Mouse (Mus musculus): ENCODE results near the gene Kif2c. TPM values are rescaled to one million over a fixed set of nuclear protein-coding genes. Genes with fewer than 3 reads are reported as not detected.
A peak's percentile ranks its signal among the peaks of the same experiment; 100 is the strongest.

Gene Kif2c
- polyA plus RNA-seq, 1 experiment from 2014 or later, result 35.9 TPM

GRCm38 (mm10) chr4:117127991-117128686 lies 54.3 kb downstream of the Kif2c start:
- WGBS, result 84% methylated on average over 33 of the region's 33 CpGs
- Histone ChIP-seq H3K4me1 (ENCODE audit: control insufficient read depth in 2 of 2, insufficient read depth in 2 of 2, low read length in 2 of 2) (peaks cover 14 to 19% of the 10 kb centered on the region in 2 experiments), H3K36me3 (ENCODE audit: control insufficient read depth, insufficient read depth, low read length) (peaks cover 10% of the 10 kb centered on the region; the same call in 1 of the 2 replicates), H3K9ac (ENCODE audit: low read length) (no peak overlapping the region), H3K4me3 (ENCODE audit: control insufficient read depth in 1 of 2, insufficient read depth in 1 of 2, low read depth in 1 of 2, low read length in 2 of 2) (no peak overlapping the region), H3K9me3 (ENCODE audit: control insufficient read depth, low read length) (no peaks in the 10 kb centered on the region), H3K4me2 (ENCODE audit: low read length) (no peak overlapping the region), H3K27me3 (ENCODE audit: control insufficient read depth, insufficient read depth, low read length) (peaks cover 9% of the 10 kb centered on the region), H3K27ac (replicated peaks in 1 of 2; ENCODE audit: control insufficient read depth in 1 of 2, insufficient read depth in 1 of 2, low read depth in 2 of 2, low read length in 2 of 2) (no peak overlapping the region)
- no peak for ATAC-seq (ENCODE audit: insufficient number of reproducible peaks, insufficient read depth, low FRiP score, low read depth)

GRCm38 (mm10) chr4:117126675-117127290 lies 55.7 kb downstream of the Kif2c start, which contains the start of gene Tctex1d4:
Tctex1d4 (plus strand) TSS chr4:117126794.
- H3K4me1 ChIP-seq (ENCODE audit: control insufficient read depth in 2 of 2, insufficient read depth in 2 of 2, low read length in 2 of 2), result peaks cover 14 to 19% of the 10 kb centered on the region in 2 experiments
- no peak for ATAC-seq (ENCODE audit: insufficient number of reproducible peaks, insufficient read depth, low FRiP score, low read depth)

GRCm38 (mm10) chr4:117125910-117126674 lies 56.3 kb downstream of the Kif2c start:
- peak; percentile 79 for ATAC-seq (ENCODE audit: insufficient number of reproducible peaks, insufficient read depth, low FRiP score, low read depth)
- H3K27ac ChIP-seq (replicated peaks in 1 of 2; ENCODE audit: control insufficient read depth in 1 of 2, insufficient read depth in 1 of 2, low read depth in 2 of 2, low read length in 2 of 2), result peak overlapping the region; percentile 88 to 89
- H3K4me3 ChIP-seq (ENCODE audit: control insufficient read depth in 1 of 2, insufficient read depth in 1 of 2, low read depth in 1 of 2, low read length in 2 of 2), result no peak overlapping the region
- H3K9ac ChIP-seq (ENCODE audit: low read length), result no peak overlapping the region; the same call in 1 of the 2 replicates
- H3K4me1 ChIP-seq (ENCODE audit: control insufficient read depth in 2 of 2, insufficient read depth in 2 of 2, low read length in 2 of 2), result peaks cover 14 to 19% of the 10 kb centered on the region in 2 experiments
- peaks cover 10% of the 10 kb centered on the region; the same call in 1 of the 2 replicates for H3K36me3 ChIP-seq (ENCODE audit: control insufficient read depth, insufficient read depth, low read length)
- H3K4me2 ChIP-seq (ENCODE audit: low read length), result no peak overlapping the region
- H3K27me3 ChIP-seq (ENCODE audit: control insufficient read depth, insufficient read depth, low read length), result no peaks in the 10 kb centered on the region
- WGBS, result 37% methylated on average over 15 of the region's 15 CpGs
- no peaks in the 10 kb centered on the region for H3K9me3 ChIP-seq (ENCODE audit: control insufficient read depth, low read length)

More at GRCm38 (mm10) chr4:117126675-117127290, 55.7 kb downstream of the Kif2c start, which contains the start of gene Tctex1d4:
- H3K27ac ChIP-seq (replicated peaks in 1 of 2; ENCODE audit: control insufficient read depth in 1 of 2, insufficient read depth in 1 of 2, low read depth in 2 of 2, low read length in 2 of 2), result peak within 1 kb of the TSS; percentile 88 to 89
- no peaks in the 10 kb centered on the region; the same call in 1 of the 2 replicates for H3K27me3 ChIP-seq (ENCODE audit: control insufficient read depth, insufficient read depth, low read length)
- 69% methylated on average over 9 of the region's 9 CpGs for WGBS
- peak within 1 kb of the TSS; percentile 47; the same call in 1 of the 2 replicates for H3K9ac ChIP-seq (ENCODE audit: low read length)
- no peak within 1 kb of the TSS for H3K4me2 ChIP-seq (ENCODE audit: low read length)
- H3K4me3 ChIP-seq (ENCODE audit: control insufficient read depth in 1 of 2, insufficient read depth in 1 of 2, low read depth in 1 of 2, low read length in 2 of 2), result no peak within 1 kb of the TSS
- H3K9me3 ChIP-seq (ENCODE audit: control insufficient read depth, low read length), result no peaks in the 10 kb centered on the region
- H3K36me3 ChIP-seq (ENCODE audit: control insufficient read depth, insufficient read depth, low read length), result peaks cover 10% of the 10 kb centered on the region; the same call in 1 of the 2 replicates

GRCm38 (mm10) chr4:117125348-117125909 lies 57.0 kb downstream of the Kif2c start, which contains the start of gene Btbd19:
Btbd19 (minus strand) TSS chr4:117125725.
- Histone ChIP-seq H3K4me1 (ENCODE audit: control insufficient read depth in 2 of 2, insufficient read depth in 2 of 2, low read length in 2 of 2) (peaks cover 14 to 19% of the 10 kb centered on the region in 2 experiments), H3K27me3 (ENCODE audit: control insufficient read depth, insufficient read depth, low read length) (no peaks in the 10 kb centered on the region), H3K36me3 (ENCODE audit: control insufficient read depth, insufficient read depth, low read length) (peaks cover 10% of the 10 kb centered on the region; the same call in 1 of the 2 replicates), H3K4me3 (ENCODE audit: control insufficient read depth in 1 of 2, insufficient read depth in 1 of 2, low read depth in 1 of 2, low read length in 2 of 2) (no peak within 1 kb of the TSS), H3K27ac (replicated peaks in 1 of 2; ENCODE audit: control insufficient read depth in 1 of 2, insufficient read depth in 1 of 2, low read depth in 2 of 2, low read length in 2 of 2) (peak within 1 kb of the TSS; percentile 88 to 89), H3K4me2 (ENCODE audit: low read length) (peak within 1 kb of the TSS; percentile 16; the same call in 1 of the 2 replicates), H3K9ac (ENCODE audit: low read length) (peak within 1 kb of the TSS; percentile 47), H3K9me3 (ENCODE audit: control insufficient read depth, low read length) (no peaks in the 10 kb centered on the region)
- WGBS, result 40% methylated on average over 8 of the region's 8 CpGs
- ATAC-seq (ENCODE audit: insufficient number of reproducible peaks, insufficient read depth, low FRiP score, low read depth), result peak; percentile 33; the same call in 1 of the 2 replicates

- 50% methylated on average over 14 of the region's 14 CpGs for WGBS
- Histone ChIP-seq H3K27me3 (ENCODE audit: control insufficient read depth, insufficient read depth, low read length) (no peaks in the 10 kb centered on the region), H3K4me3 (ENCODE audit: control insufficient read depth in 1 of 2, insufficient read depth in 1 of 2, low read depth in 1 of 2, low read length in 2 of 2) (no peak overlapping the region), H3K9ac (ENCODE audit: low read length) (peak overlapping the region; percentile 47; the same call in 1 of the 2 replicates), H3K4me1 (ENCODE audit: control insufficient read depth in 2 of 2, insufficient read depth in 2 of 2, low read length in 2 of 2) (peaks cover 18 to 21% of the 10 kb centered on the region in 2 experiments), H3K9me3 (ENCODE audit: control insufficient read depth, low read length) (no peaks in the 10 kb centered on the region), H3K27ac (replicated peaks in 1 of 2; ENCODE audit: control insufficient read depth in 1 of 2, insufficient read depth in 1 of 2, low read depth in 2 of 2, low read length in 2 of 2) (peak overlapping the region; percentile 88 to 89), H3K4me2 (ENCODE audit: low read length) (peak overlapping the region; percentile 16; the same call in 1 of the 2 replicates), H3K36me3 (ENCODE audit: control insufficient read depth, insufficient read depth, low read length) (peaks cover 10% of the 10 kb centered on the region; the same call in 1 of the 2 replicates)
- ATAC-seq (ENCODE audit: insufficient number of reproducible peaks, insufficient read depth, low FRiP score, low read depth), result no peak
Observed at GRCm38 (mm10) chr4:117124518-117125347, 57.7 kb downstream of the Kif2c start.

GRCm38 (mm10) chr4:117124218-117124517 lies 58.3 kb downstream of the Kif2c start:
- no peak for ATAC-seq (ENCODE audit: insufficient number of reproducible peaks, insufficient read depth, low FRiP score, low read depth)
- Histone ChIP-seq H3K27ac (replicated peaks in 1 of 2; ENCODE audit: control insufficient read depth in 1 of 2, insufficient read depth in 1 of 2, low read depth in 2 of 2, low read length in 2 of 2) (peak overlapping the region in 1 of 2 experiments; percentile 89; a peak in 1 of 4 replicates), H3K4me3 (ENCODE audit: control insufficient read depth in 1 of 2, insufficient read depth in 1 of 2, low read depth in 1 of 2, low read length in 2 of 2) (no peak overlapping the region), H3K9ac (ENCODE audit: low read length) (no peak overlapping the region), H3K27me3 (ENCODE audit: control insufficient read depth, insufficient read depth, low read length) (no peaks in the 10 kb centered on the region), H3K4me1 (ENCODE audit: control insufficient read depth in 2 of 2, insufficient read depth in 2 of 2, low read length in 2 of 2) (peaks cover 19 to 21% of the 10 kb centered on the region in 2 experiments), H3K36me3 (ENCODE audit: control insufficient read depth, insufficient read depth, low read length) (peaks cover 10% of the 10 kb centered on the region; the same call in 1 of the 2 replicates), H3K4me2 (ENCODE audit: low read length) (no peak overlapping the region), H3K9me3 (ENCODE audit: control insufficient read depth, low read length) (no peaks in the 10 kb centered on the region)
- 65% methylated on average over 3 of the region's 3 CpGs for WGBS

All from heart, embryonic 14.5 days (tissue).